ENCODE assay signal across 23 mouse cellular contexts in genomic region chr13:12179481-12179880, GRCm38 (mm10).
"Had no signal": no experiment of that assay in that cellular context is flagged by ENCODE, and none has a peak within 500 bp of the region (broad histone marks: within the 10 kb centered on the region; RNA-seq: fewer than 3 reads in every experiment).

No protein-coding gene starts in this region.

- H3K36me3 ChIP-seq: hindbrain, embryonic 15.5 days had no signal

- H3K4me1 ChIP-seq: hindbrain, embryonic 13.5 days; hindbrain, embryonic 15.5 days; limb, embryonic 13.5 days; limb, embryonic 15.5 days; liver, embryonic 12.5 days had no signal

- H3K27ac ChIP-seq: heart, adult 2 months; heart, embryonic 13.5 days; heart, embryonic 15.5 days; hindbrain, embryonic 13.5 days; hindbrain, embryonic 15.5 days; hindbrain, postnatal 0 days; left cerebral cortex, adult 2 months; limb, embryonic 13.5 days; limb, embryonic 15.5 days; liver, embryonic 12.5 days; liver, embryonic 14.5 days had no signal

- H3K27me3 ChIP-seq: heart, embryonic 13.5 days; heart, embryonic 15.5 days; hindbrain, embryonic 13.5 days; hindbrain, embryonic 15.5 days; limb, embryonic 13.5 days; limb, embryonic 15.5 days; liver, embryonic 12.5 days had no signal

- H3K9ac ChIP-seq: heart, embryonic 13.5 days; heart, embryonic 15.5 days; hindbrain, embryonic 13.5 days; hindbrain, embryonic 15.5 days; limb, embryonic 13.5 days; limb, embryonic 15.5 days; liver, embryonic 12.5 days; liver, embryonic 14.5 days had no signal

- DNase-seq: gastrocnemius, postnatal 14 days; gastrocnemius, postnatal 36 days; heart, adult 2 months; heart, postnatal 14 days; heart, postnatal 36 days; kidney, adult 18-20 months; kidney, adult 8-10 months; kidney, postnatal 14 days; kidney, postnatal 36 days; layer of hippocampus, adult 9-11 months; layer of hippocampus, postnatal 36 days; left cerebral cortex, postnatal 4 days had no signal

- H3K4me3 ChIP-seq: heart, adult 2 months; heart, embryonic 13.5 days; heart, embryonic 15.5 days; hindbrain, embryonic 13.5 days; hindbrain, embryonic 15.5 days; left cerebral cortex, adult 2 months; limb, embryonic 13.5 days; limb, embryonic 15.5 days; liver, embryonic 12.5 days had no signal

- ATAC-seq: hindbrain, postnatal 0 days; intestine, embryonic 16.5 days; liver, embryonic 12.5 days had no signal

- H3K9me3 ChIP-seq: heart, embryonic 13.5 days; heart, embryonic 15.5 days; hindbrain, embryonic 13.5 days; hindbrain, embryonic 15.5 days; limb, embryonic 13.5 days; limb, embryonic 15.5 days; liver, embryonic 12.5 days had no signal
